Mouse (Mus musculus) megakaryocyte, embryonic 14.5 days (primary cell): ENCODE measurements at regions not wholly inside any gene's neighbourhood (a gene's known extent, or its start where the extent isn't known, plus 50 kb on each side); places are given as distances from the start of the nearest gene placed in this dataset.

Experiments
- FLI1 ChIP-seq: IDR thresholded peaks from 2 replicates; pipeline ENCODE4 v1.6.1; 2012; ENCODE audit warnings: low read length, inconsistent platforms, mixed read lengths
- GATA1 ChIP-seq: IDR thresholded peaks from 3 replicates; pipeline ENCODE4 v1.6.1; 2012; ENCODE audit warnings: mixed read lengths, low read length, inconsistent platforms, borderline replicate concordance

DNA sequence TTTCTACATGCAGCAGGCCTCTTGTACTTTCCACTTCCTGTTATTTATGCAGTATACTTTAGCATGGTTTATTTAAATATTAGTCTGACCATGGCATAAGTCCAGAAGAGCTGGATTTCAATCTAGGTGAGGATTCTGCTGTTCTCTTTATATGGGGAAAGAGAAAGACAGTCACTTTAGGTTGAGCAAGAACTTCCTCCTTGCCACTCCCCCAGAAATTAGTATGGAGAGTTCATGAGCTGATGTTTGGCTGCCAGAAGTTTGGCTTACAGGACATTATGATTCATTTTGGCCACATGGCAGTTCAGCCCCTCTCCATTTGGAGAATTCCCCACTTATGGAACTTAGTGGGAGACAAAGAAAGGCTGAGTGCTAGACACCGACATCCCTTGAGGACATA, 130.8 kb downstream of the Arrdc3 start:
- no peak for TF ChIP-seq FLI1
- no peak for TF ChIP-seq GATA1
